ENCODE assay signal across 8 mouse cellular contexts in the genomic region with DNA sequence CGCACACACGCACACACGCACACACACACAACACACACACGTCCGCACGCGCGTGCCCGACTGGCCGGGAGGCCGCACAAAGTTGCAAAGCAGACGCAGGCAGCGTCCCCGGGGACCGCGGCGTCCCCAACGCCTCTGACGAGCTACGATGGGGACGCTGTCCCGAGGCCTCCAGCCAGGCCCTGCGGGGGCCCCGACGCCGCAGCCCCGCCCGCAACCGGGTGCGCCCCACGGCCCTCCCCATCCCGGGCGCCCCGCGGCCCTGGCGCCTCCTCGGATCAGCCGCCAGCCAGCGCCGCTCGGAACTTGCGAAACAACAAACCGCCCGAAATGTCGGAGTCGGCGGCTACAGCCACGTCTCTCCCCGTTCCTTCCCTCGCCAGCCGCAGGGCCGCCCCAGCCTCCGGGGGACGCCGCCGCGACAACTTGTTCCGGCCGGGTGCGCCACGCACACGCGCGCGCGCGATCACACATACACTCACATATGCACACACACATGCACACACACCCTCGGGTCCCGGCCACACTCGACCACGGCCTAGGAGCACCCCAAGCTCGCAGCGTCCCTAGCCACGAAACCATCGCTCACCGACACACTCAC. TPM values are rescaled to one million over a fixed set of nuclear protein-coding genes. Genes with fewer than 3 reads are reported as not detected.
DNase-seq lines count a peak whose midpoint lies in the region; ATAC-seq lines count a peak whose summit lies in the region.

No protein-coding gene starts in this region.

- peak overlapping the region; percentile 86 for H3K27ac ChIP-seq in embryonic facial prominence, embryonic 10.5 days (replicated peaks)
- H3K27ac ChIP-seq in heart, embryonic 14.5 days (replicated peaks in 1 of 2; ENCODE audit: control insufficient read depth in 1 of 2, insufficient read depth in 1 of 2, low read depth in 2 of 2, low read length in 2 of 2): no peak overlapping the region
- H3K27ac ChIP-seq in stomach, embryonic 15.5 days: no peak overlapping the region

- under 1% methylated on average over 76 of the region's 76 CpGs for WGBS in embryonic facial prominence, embryonic 10.5 days
- 0% methylated on average over 60 of the region's 76 CpGs for WGBS in heart, embryonic 14.5 days
- WGBS in stomach, embryonic 15.5 days: under 1% methylated on average over 72 of the region's 76 CpGs

- H3K4me2 ChIP-seq in heart, embryonic 14.5 days (ENCODE audit: low read length): peak overlapping the region; percentile 100
- peak overlapping the region; percentile 100 for H3K4me2 ChIP-seq in stomach, embryonic 15.5 days

- 0 out of 2 replicates have a peak, but pooled peaks have one; percentile 21 for ATAC-seq in frontal cortex, adult (ENCODE audit: low TSS enrichment)
- 0 out of 2 replicates have a peak, but pooled peaks have one; percentile 32 for ATAC-seq in heart, embryonic 14.5 days (ENCODE audit: insufficient number of reproducible peaks, insufficient read depth, low FRiP score, low read depth)
- peak; percentile 37 for ATAC-seq in megakaryocyte, adult 5-6 weeks (ENCODE audit: poor library complexity, severe bottlenecking)
- no peak for ATAC-seq in stomach, embryonic 15.5 days (ENCODE audit: insufficient read depth, low FRiP score, low read depth)

- H3K27me3 ChIP-seq in embryonic facial prominence, embryonic 10.5 days (replicated peaks; ENCODE audit: low read depth, poor library complexity, severe bottlenecking): peaks cover 63% of the 10 kb centered on the region
- H3K27me3 ChIP-seq in heart, embryonic 14.5 days (ENCODE audit: control insufficient read depth, insufficient read depth, low read length): peaks cover 59% of the 10 kb centered on the region
- H3K27me3 ChIP-seq in stomach, embryonic 15.5 days (replicated peaks): peaks cover 20% of the 10 kb centered on the region

- H3K4me3 ChIP-seq in embryonic facial prominence, embryonic 10.5 days: peak overlapping the region; percentile 82
- H3K4me3 ChIP-seq in heart, embryonic 14.5 days (ENCODE audit: control insufficient read depth in 1 of 2, insufficient read depth in 1 of 2, low read depth in 1 of 2, low read length in 2 of 2): peak overlapping the region; percentile 52 to 67
- H3K4me3 ChIP-seq in stomach, embryonic 15.5 days (replicated peaks): peak overlapping the region; percentile 63

- no peaks in the 10 kb centered on the region for H3K36me3 ChIP-seq in embryonic facial prominence, embryonic 10.5 days (replicated peaks)
- no peaks in the 10 kb centered on the region for H3K36me3 ChIP-seq in heart, embryonic 14.5 days (ENCODE audit: control insufficient read depth, insufficient read depth, low read length)
- H3K36me3 ChIP-seq in stomach, embryonic 15.5 days: no peaks in the 10 kb centered on the region

- H3K9ac ChIP-seq in heart, embryonic 14.5 days (ENCODE audit: low read length): peak overlapping the region; percentile 76
- peak overlapping the region; percentile 47 for H3K9ac ChIP-seq in stomach, embryonic 15.5 days

- DNase-seq in frontal cortex, postnatal 36 days (ENCODE audit: low spot score in 2 of 2): no peak
- DNase-seq in adrenal gland, adult (ENCODE audit: inconsistent age in 2 of 2, low spot score in 1 of 2): peak; percentile 51 to 86
- DNase-seq in embryonic facial prominence, embryonic 10.5 days (ENCODE audit: low spot score): peak; percentile 73
- DNase-seq in kidney, postnatal 10 days: peak; percentile 68

- no peaks in the 10 kb centered on the region for H3K9me3 ChIP-seq in embryonic facial prominence, embryonic 10.5 days
- H3K9me3 ChIP-seq in heart, embryonic 14.5 days (ENCODE audit: control insufficient read depth, low read length): no peaks in the 10 kb centered on the region
- H3K9me3 ChIP-seq in stomach, embryonic 15.5 days: no peaks in the 10 kb centered on the region

- peaks cover 65% of the 10 kb centered on the region for H3K4me1 ChIP-seq in embryonic facial prominence, embryonic 10.5 days
- H3K4me1 ChIP-seq in heart, embryonic 14.5 days (ENCODE audit: control insufficient read depth in 2 of 2, insufficient read depth in 2 of 2, low read length in 2 of 2): peaks cover 7 to 8% of the 10 kb centered on the region in 2 experiments; a peak in 3 of 4 replicates
- peaks cover 19% of the 10 kb centered on the region; the same call in 1 of the 2 replicates for H3K4me1 ChIP-seq in stomach, embryonic 15.5 days

RNA-seq across cellular contexts. Expression of a gene that starts 1.1 kb away (rescaled TPM):
- polyA plus RNA-seq in embryonic facial prominence, embryonic 10.5 days (2016; fragmentation: Nextera tagmentation; extraction: Ambion mirVana): 21.1 and 23.5 TPM in 2 replicates
- 1.2 and 1.5 TPM in 2 replicates for polyA plus RNA-seq in heart, embryonic 14.5 days (2014; fragmentation: Nextera tagmentation; extraction: Ambion mirVana)
- 2.1 and 2.5 TPM in 2 replicates for total RNA-seq in megakaryocyte, adult 5-6 weeks (2015)
- 0.49 and 0.95 TPM in 2 replicates for total RNA-seq in megakaryocyte, adult 5-6 weeks (2017)
- 10.5 and 12.6 TPM in 2 replicates for polyA plus RNA-seq in stomach, embryonic 15.5 days (2015; fragmentation: Nextera tagmentation; extraction: Ambion mirVana)

RNA-seq across cellular contexts. Expression of a gene that starts 6.3 kb away (rescaled TPM):
- 52.9 and 55.0 TPM in 2 replicates for polyA plus RNA-seq in embryonic facial prominence, embryonic 10.5 days (2016; fragmentation: Nextera tagmentation; extraction: Ambion mirVana)
- polyA plus RNA-seq in heart, embryonic 14.5 days (2014; fragmentation: Nextera tagmentation; extraction: Ambion mirVana): 39.1 and 44.1 TPM in 2 replicates
- 15.3 and 18.4 TPM in 2 replicates for total RNA-seq in megakaryocyte, adult 5-6 weeks (2015)
- total RNA-seq in megakaryocyte, adult 5-6 weeks (2017): 11.0 and 20.6 TPM in 2 replicates
- polyA plus RNA-seq in stomach, embryonic 15.5 days (2015; fragmentation: Nextera tagmentation; extraction: Ambion mirVana): 57.5 and 66.0 TPM in 2 replicates

RNA-seq across cellular contexts. Expression of a gene that starts 36.4 kb away (rescaled TPM):
- 142 and 143 TPM in 2 replicates for polyA plus RNA-seq in embryonic facial prominence, embryonic 10.5 days (2016; fragmentation: Nextera tagmentation; extraction: Ambion mirVana)
- polyA plus RNA-seq in heart, embryonic 14.5 days (2014; fragmentation: Nextera tagmentation; extraction: Ambion mirVana): 63.6 and 69.1 TPM in 2 replicates
- 39.0 and 39.7 TPM in 2 replicates for total RNA-seq in megakaryocyte, adult 5-6 weeks (2015)
- 44.5 and 61.2 TPM in 2 replicates for total RNA-seq in megakaryocyte, adult 5-6 weeks (2017)
- 95.1 and 97.8 TPM in 2 replicates for polyA plus RNA-seq in stomach, embryonic 15.5 days (2015; fragmentation: Nextera tagmentation; extraction: Ambion mirVana)

Comparison
In these comparisons a context has a peak if more than half of its experiments do, and no peak if none do; other contexts are left out.
1. DNase-seq: peak in adrenal gland, adult (2 of 2), embryonic facial prominence, embryonic 10.5 days (single experiment) and kidney, postnatal 10 days (single experiment); none in frontal cortex, postnatal 36 days (0 of 2).
2. Peak in every context shown above with its lines, with median percentiles within 50 percentile points of each other: H3K4me3 ChIP-seq.